31 mouse cellular contexts compared by ENCODE assay signal in genomic region chr13:75514315-75515020, GRCm38 (mm10).
DNase-seq lines count a peak whose midpoint lies in the region; ATAC-seq lines count a peak whose summit lies in the region.
"Had no signal": no experiment of that assay in that cellular context is flagged by ENCODE, and none has a peak within 500 bp of the region (broad histone marks: within the 10 kb centered on the region; RNA-seq: fewer than 3 reads in every experiment).

No protein-coding gene starts in this region.

- H3K4me1 ChIP-seq in midbrain, embryonic 14.5 days (ENCODE audit: control insufficient read depth, insufficient read depth, low read length): no peaks in the 10 kb centered on the region
- H3K4me1 ChIP-seq in midbrain, embryonic 15.5 days: no peaks in the 10 kb centered on the region
- peaks cover 3% of the 10 kb centered on the region; the same call in 1 of the 2 replicates for H3K4me1 ChIP-seq in lung, embryonic 16.5 days (replicated peaks; ENCODE audit: control insufficient read depth, insufficient read depth, low read length)
- H3K4me1 ChIP-seq: embryonic facial prominence, embryonic 13.5 days; forebrain, embryonic 10.5 days; forebrain, embryonic 15.5 days; heart, embryonic 12.5 days; hindbrain, embryonic 13.5 days; midbrain, embryonic 10.5 days; neural tube, embryonic 12.5 days had no signal

- no peak for DNase-seq in midbrain, embryonic 14.5 days
- DNase-seq in lung, postnatal 36 days: peak; percentile 58
- DNase-seq in thymus, postnatal 0 days (ENCODE audit: low spot score): no peak
- no peak for DNase-seq in kidney, adult 8-10 months
- DNase-seq in cerebellum, postnatal 36 days: no peak
- DNase-seq: adrenal gland, postnatal 36 days; cerebellum, adult 8-10 months; cerebellum, postnatal 25 days; embryo, embryonic 11 days; gastrocnemius, adult 2 months; gastrocnemius, postnatal 36 days; heart, adult 18-20 months; heart, postnatal 4 days; layer of hippocampus, adult 9-11 months; liver; right cerebral cortex, postnatal 4 days; thymus, postnatal 14 days had no signal

- no peaks in the 10 kb centered on the region for H3K36me3 ChIP-seq in midbrain, embryonic 14.5 days (ENCODE audit: control insufficient read depth, insufficient read depth, low read length)
- H3K36me3 ChIP-seq in midbrain, embryonic 15.5 days (replicated peaks): no peaks in the 10 kb centered on the region
- no peaks in the 10 kb centered on the region for H3K36me3 ChIP-seq in lung, embryonic 16.5 days (ENCODE audit: control insufficient read depth, insufficient read depth, low read length)
- H3K36me3 ChIP-seq: embryonic facial prominence, embryonic 13.5 days; forebrain, embryonic 10.5 days; forebrain, embryonic 15.5 days; G1E; heart, embryonic 12.5 days; hindbrain, embryonic 13.5 days; midbrain, embryonic 10.5 days; neural tube, embryonic 12.5 days had no signal

- peak; percentile 17; the same call in 1 of the 2 replicates for ATAC-seq in midbrain, embryonic 14.5 days (ENCODE audit: low FRiP score, low TSS enrichment)
- ATAC-seq in midbrain, embryonic 15.5 days (replicated peaks): no peak
- ATAC-seq in lung, embryonic 16.5 days (ENCODE audit: low read depth): peak; percentile 95
- ATAC-seq: forebrain, embryonic 15.5 days; intestine, embryonic 16.5 days had no signal

- H3K27ac ChIP-seq in midbrain, embryonic 14.5 days (replicated peaks; ENCODE audit: low read depth, low read length): no peak overlapping the region
- no peak overlapping the region for H3K27ac ChIP-seq in midbrain, embryonic 15.5 days
- H3K27ac ChIP-seq in lung, embryonic 16.5 days (ENCODE audit: low read length): peak overlapping the region; percentile 75
- H3K27ac ChIP-seq: embryonic facial prominence, embryonic 13.5 days; forebrain, embryonic 10.5 days; forebrain, embryonic 15.5 days; gastrocnemius, adult 2 months; hindbrain, embryonic 13.5 days; liver, embryonic 14.5 days; midbrain, embryonic 10.5 days; neural tube, embryonic 12.5 days had no signal

- WGBS in midbrain, embryonic 14.5 days: 50% methylated on average over 1 of the region's 1 CpGs
- WGBS in midbrain, embryonic 15.5 days: 55% methylated on average over 1 of the region's 1 CpGs
- 29% methylated on average over 1 of the region's 1 CpGs for WGBS in lung, embryonic 16.5 days

- H3K27me3 ChIP-seq in midbrain, embryonic 14.5 days (ENCODE audit: control insufficient read depth, insufficient read depth, low read length): no peaks in the 10 kb centered on the region
- no peaks in the 10 kb centered on the region for H3K27me3 ChIP-seq in midbrain, embryonic 15.5 days (replicated peaks)
- no peaks in the 10 kb centered on the region for H3K27me3 ChIP-seq in lung, embryonic 16.5 days (ENCODE audit: control insufficient read depth, insufficient read depth, low read depth, low read length)
- H3K27me3 ChIP-seq: CH12.LX; embryonic facial prominence, embryonic 13.5 days; forebrain, embryonic 15.5 days; heart, embryonic 12.5 days; hindbrain, embryonic 13.5 days; neural tube, embryonic 12.5 days had no signal

- no peak overlapping the region for H3K4me2 ChIP-seq in midbrain, embryonic 14.5 days (ENCODE audit: low read length)
- no peak overlapping the region for H3K4me2 ChIP-seq in midbrain, embryonic 15.5 days
- H3K4me2 ChIP-seq in lung, embryonic 16.5 days (ENCODE audit: low read depth, low read length): no peak overlapping the region
- H3K4me2 ChIP-seq: embryonic facial prominence, embryonic 13.5 days; forebrain, embryonic 15.5 days; heart, embryonic 12.5 days; hindbrain, embryonic 13.5 days; neural tube, embryonic 12.5 days had no signal

- H3K9me3 ChIP-seq in midbrain, embryonic 14.5 days (ENCODE audit: control insufficient read depth, low read length): no peaks in the 10 kb centered on the region
- H3K9me3 ChIP-seq in midbrain, embryonic 15.5 days: no peaks in the 10 kb centered on the region
- no peaks in the 10 kb centered on the region for H3K9me3 ChIP-seq in lung, embryonic 16.5 days (ENCODE audit: control insufficient read depth, low read length)
- H3K9me3 ChIP-seq: embryonic facial prominence, embryonic 13.5 days; forebrain, embryonic 10.5 days; forebrain, embryonic 15.5 days; G1E; heart, embryonic 12.5 days; hindbrain, embryonic 13.5 days; midbrain, embryonic 10.5 days; neural tube, embryonic 12.5 days had no signal

- no peak overlapping the region for H3K9ac ChIP-seq in midbrain, embryonic 14.5 days (replicated peaks; ENCODE audit: low read length)
- H3K9ac ChIP-seq in midbrain, embryonic 15.5 days: no peak overlapping the region
- H3K9ac ChIP-seq in lung, embryonic 16.5 days (ENCODE audit: low read length): no peak overlapping the region
- H3K9ac ChIP-seq: embryonic facial prominence, embryonic 13.5 days; forebrain, embryonic 15.5 days; heart, embryonic 12.5 days; hindbrain, embryonic 13.5 days; liver, embryonic 14.5 days; neural tube, embryonic 12.5 days had no signal

- no peak overlapping the region for H3K4me3 ChIP-seq in midbrain, embryonic 14.5 days (replicated peaks; ENCODE audit: low read depth, low read length)
- H3K4me3 ChIP-seq in midbrain, embryonic 15.5 days: no peak overlapping the region
- no peak overlapping the region for H3K4me3 ChIP-seq in lung, embryonic 16.5 days (ENCODE audit: low read length)
- H3K4me3 ChIP-seq: embryonic facial prominence, embryonic 13.5 days; forebrain, embryonic 10.5 days; forebrain, embryonic 15.5 days; gastrocnemius, adult 2 months; heart, embryonic 12.5 days; hindbrain, embryonic 13.5 days; midbrain, embryonic 10.5 days; myocyte; neural tube, embryonic 12.5 days had no signal
